Mouse (Mus musculus) frontal cortex, postnatal 36 days (tissue): Measurements from ENCODE around the gene Foxj1.

Experiments
- DNase-seq, 2 experiments: peaks; one replicate each; pipeline ENCODE4 v3.0.0; 2022; ENCODE audit warnings: low spot score in 2 of 2

The Foxj1 gene

DNA sequence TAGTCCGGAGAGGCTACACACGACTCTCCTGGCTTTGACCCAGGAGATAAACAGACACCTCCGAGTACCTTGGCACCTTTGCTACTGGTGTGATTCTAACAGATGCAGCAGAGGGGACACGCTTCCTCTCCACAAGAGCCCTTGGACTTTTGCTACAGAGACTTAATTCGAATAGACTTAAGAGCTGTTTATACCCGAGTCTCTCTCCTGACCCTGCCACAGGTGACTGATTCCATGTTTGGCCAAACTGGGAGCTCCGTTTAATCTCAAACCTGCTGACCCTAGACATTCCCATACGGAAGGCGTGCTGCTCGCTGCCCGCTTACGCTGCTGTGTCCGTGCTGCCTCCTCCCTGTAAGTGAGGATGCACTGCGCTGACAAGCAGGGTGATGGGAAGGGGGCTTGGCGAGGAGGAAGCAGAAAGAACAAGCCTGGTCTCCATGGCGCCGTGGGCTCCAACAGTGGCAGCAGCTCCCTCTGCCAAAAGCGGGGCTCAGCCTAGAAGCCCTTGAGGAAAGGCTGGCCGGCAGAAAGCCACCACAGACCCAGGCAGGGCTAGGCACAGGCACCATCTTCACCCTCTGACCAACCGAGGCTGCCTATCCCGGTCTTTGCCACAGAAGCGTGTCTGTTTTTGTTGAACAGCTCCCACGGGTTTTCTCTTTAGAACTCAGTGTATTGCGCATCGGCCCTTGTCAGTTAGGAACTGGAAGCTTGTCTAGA is 7.0 kb upstream of the Foxj1 start:
- DNase-seq, result no peak

DNA sequence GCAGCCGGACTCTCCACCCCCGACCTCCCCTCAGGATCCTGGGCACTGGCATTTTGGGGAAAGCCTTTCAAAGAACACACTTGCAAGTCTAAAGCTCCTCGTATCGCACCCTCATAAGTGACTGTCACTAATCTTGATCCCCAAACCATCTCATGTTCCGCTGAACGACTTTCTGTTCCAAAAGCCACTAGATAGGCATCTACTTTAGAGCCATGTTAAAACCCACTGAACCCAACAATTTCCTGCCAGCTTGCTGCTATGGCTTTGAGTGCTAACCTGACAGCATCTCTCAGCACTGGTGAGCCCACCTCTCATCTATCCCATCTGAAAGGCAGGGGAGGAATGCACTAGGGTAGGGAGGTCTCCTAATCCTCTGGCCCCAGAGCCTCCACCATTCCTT is 2.3 kb upstream of the Foxj1 start:
- no peak for DNase-seq

DNA sequence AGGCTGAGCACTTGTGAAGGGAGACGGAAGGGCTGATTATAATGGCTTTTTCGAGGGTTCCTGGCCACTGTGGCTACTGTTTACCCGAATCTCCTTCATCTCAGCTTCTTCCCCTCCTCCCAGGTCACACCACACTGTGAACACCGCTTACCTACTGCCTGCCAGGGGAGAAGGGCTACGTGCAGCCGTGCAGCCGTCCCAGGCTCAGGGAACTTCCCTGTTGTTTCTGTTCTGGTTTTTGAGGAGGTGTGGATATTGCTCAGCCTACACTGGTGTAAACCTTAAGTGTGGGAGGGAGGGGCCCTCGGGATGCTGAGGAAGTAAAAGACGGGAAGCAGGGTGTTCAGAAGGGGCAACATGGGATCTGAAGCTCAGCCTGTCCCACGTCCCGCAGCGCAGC is 1.8 kb upstream of the Foxj1 start:
- no peak for DNase-seq

DNA sequence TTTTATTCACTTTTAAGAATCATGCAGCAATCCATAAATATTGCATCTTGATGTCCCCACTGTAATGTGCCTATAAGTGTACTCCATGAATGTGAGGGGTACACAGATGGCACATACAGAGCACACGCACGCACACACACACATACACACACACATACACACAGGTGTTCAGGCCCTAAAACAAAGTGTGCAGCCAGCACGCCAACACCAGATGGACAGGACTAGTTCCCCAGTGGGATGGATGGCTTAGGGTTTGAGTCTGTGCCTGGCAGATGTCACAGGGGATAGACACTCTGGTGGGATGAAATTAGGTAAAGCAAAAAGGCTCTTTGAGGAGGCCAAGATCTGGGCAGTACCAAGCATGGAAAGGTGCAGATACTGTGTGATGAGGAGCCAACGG is 1.2 kb upstream of the Foxj1 start:
- DNase-seq, result no peak

DNA sequence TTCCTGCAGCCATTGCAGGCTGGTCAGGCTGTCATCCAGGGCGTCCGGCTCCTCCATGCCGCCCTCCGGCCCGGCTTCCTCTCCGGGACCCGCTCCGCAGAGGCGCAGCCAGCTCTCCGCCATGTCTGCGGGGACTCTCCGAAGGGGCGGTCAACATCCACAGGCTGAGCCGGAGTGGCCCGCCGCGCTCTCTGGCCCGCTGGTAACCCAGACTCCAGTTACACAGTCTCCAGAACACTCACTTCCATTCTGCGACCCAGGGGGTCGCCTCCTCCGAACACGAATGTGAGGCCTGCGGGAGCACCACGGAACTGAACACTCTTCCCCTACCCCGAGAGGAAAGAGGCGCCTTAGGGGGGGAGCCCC is 799 bp downstream of the Foxj1 start:
- DNase-seq, result no peak

DNA sequence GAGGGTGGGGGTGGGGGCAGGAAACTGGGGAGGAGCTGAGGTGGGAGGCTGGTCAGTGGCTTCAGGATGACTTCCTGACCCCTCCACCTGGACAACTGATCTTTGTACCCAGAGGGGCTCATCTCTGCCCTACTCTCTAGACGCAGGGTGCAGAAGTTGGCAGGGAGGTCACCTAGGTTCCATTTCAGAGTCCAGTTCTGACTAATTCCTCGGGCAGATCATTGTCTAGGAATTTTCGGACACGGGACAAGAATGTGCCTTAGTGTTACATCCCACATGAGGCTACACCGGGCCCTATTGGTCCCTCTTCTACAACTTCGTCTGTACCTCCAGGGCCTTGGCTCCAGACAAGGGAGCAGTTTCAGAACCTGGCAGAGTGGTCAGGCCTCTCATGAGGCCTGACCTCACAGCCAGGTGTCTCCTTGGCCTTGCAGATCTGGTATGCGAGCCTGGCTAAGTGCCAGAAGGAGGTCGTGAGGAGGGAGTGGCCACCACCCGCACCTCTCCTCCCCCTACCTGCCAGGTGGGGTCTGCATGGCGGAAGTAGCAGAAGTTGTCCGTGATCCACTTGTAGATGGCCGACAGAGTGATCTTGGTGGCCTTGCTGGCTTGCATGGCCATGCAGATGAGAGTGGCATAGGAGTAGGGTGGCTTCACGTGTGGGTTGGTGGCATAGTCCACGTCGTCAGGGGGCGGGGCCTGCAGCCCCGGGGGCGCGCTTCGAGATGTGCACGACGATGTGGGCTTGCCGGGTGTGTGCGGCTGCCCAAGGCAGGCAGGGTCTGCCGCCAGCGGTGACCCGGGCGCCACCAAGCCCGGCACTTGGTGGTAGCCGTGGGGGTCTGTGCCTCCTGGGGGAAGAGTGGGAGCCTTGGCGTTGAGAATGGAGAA is 1.4 kb downstream of the Foxj1 start:
- no peak for DNase-seq

DNA sequence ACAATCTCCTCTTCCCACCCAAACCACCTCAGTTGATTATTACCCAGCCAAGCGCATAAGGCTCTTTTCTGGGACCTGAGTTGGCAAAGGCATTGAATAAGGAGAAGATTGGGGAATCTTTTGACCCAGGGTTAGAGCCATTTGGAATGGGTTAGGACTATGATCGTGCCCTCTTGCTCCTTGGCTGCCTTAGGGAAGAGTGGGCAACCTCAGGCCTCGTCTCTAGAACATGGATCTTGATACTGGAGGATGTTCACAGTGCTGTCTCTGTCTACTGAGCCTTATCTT is 2.3 kb downstream of the Foxj1 start:
- DNase-seq, result no peak

DNA sequence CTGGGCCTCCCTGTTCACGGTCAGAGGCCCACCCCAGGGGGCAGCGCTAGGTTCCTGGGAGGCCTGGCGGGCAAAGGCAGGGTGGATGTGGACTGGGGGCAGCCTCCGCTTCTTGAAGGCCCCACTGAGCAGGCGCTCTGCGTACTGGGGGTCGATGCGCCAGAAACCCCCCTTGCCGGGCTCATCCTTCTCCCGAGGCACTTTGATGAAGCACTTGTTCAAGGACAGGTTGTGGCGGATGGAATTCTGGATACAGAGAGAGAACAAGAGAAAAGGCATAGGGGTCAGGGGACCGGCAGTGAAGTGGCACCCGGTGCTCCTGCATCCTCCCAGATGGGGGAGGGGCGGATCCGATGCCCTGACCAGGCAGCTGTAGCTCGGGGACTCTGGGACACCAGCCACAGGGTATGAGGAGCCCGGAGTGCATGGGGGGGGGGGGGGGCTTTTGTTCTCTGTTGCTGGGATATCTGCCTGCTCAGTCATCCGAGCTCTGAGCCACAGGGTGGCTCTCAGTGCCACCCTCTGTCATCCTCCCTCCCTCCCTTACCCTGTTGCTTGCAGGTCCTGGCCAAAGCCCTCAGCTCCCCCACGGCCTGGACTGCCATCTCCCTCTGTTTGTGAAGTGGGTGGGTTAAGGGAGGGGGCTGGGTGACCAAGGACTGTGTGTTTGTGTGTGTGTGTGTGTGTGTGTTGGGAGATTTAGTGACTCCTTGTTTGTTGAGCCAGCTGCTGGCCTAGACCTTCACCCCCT is 2.8 kb downstream of the Foxj1 start:
- DNase-seq, result no peak

DNA sequence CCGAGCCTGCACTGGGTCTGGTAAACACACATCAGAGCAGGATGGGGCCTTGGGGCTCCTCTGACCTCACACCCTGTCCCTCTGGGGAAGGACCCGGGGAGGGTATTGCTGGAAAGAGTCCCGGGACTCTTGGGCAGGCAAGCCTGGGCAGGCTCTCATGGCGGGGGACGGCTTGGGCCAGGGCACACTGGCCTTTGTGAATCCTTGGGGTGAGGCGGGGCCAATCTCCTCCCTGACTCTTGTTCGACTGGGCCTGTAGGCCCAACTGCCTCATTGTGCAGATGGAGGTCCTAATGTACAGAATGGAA is 5.0 kb downstream of the Foxj1 start:
- DNase-seq, result no peak

DNA sequence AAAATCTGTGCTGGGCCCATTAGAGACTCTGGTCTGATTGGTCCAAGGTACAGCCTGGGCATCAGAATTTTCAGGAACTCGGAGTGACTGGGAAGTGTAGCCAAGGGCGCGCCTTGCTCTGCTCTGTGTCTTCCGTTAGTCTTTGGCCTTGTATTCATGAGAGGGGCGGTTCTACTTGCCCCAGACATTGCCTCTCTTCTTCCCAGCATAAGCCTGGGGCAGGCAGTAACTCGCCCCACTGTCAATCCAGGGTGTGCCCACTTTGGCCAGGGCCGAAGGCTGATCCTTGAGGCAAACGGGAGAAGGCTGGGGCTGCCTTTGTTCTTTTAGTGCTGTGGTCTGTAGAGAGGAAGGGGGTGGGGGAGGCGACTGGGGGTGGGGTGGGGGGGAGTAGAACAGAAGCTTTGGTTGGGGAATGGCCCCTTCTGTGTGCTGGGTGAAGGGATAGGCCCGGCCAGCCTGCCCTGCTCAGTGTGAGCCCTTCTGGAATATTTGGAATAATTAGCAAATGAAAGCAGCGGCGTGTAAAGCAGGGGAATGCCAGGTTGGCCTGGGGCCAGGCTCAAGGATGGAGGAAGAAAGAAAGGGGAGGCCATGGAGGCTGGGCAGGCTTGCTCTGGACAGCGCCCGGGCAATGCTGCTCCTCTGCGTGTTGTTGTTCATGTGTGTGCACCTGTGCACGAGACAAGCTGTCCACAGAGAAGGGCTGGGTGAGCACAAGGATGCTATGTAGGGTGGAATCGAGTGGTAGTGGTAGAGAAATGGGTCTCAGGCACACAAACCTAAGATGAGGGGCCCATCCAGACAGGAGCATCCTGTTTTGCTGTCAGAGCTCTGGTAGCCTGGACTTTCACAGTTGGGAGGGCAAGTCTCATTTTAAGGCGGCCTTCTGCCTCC is 5.6 kb downstream of the Foxj1 start:
- DNase-seq, result no peak

DNA sequence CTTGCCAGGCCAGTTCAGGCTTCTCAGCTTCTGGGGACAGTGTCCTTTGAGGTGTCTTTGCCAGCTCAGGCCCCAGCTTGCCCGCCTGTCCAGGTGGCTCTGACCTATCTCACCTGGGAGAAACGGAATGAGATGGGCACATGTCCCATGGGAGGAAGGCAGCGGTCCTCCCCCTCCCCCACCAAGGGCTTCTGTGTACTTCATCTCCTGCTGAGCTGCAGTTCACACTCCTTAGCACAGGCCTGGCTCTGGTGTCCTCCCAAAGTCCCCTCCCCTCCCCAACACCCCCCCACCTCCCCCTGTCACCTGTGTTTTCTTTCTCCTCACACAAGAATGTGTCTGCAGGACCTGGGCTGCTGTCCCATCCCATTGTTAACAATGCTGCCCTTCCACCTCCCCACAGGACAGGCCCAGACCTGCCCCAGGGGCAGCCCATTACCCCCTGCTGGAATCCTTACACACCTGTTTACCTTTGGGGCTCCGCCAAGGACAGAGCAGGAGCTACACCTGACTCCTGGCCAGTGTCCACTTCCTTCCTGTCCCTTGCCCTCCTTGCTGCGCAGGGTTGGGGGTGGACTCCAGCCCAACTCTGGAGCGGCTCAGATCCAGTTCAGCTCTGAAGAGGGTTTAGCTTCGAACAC is 8.1 kb downstream of the Foxj1 start:
- no peak for DNase-seq

DNA sequence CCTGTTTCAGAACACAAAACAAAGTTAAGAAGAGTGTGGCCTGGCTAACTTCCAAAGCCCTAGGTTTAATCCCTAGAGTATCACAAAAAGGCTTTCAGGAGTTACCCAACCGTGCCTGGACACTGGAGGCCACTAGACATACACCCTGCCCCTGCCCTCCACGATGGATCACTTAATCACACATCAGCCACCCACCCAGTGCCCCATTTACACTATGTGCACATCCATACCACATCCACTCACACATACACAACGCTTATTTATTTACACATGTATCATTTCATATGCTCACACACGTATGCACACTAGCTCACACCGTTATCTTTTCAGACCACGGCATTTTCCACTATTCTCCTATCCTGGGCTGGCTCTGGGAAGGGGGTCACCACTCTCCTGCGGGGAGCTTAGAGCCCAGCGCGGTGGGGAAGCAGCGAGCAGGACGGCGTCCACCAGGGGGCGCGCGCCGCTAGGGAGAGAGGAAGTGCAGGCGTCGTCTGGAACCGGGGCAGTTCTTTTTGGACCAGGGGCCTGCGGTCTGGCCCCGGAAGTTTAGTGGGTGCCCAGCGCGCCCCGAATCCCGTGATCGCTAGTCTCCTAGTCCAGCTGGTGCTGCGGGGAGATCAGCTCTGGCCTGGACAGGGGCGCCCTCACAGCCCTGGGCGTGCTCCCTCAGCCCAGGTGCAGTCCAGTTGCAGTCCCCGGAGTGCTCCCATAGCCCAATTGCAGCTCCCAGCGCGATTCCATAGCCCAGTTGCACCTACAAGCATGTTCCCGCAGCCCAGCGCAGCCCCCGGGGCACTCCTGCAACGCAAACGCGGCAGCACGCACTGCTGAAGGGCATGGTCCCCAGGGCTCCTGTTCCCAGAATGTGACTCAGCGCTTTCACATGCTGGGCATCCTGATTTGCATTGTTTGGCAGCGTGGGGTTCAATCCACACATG is 16.2 kb downstream of the Foxj1 start:
- peak; percentile 81 to 86 for DNase-seq

DNA sequence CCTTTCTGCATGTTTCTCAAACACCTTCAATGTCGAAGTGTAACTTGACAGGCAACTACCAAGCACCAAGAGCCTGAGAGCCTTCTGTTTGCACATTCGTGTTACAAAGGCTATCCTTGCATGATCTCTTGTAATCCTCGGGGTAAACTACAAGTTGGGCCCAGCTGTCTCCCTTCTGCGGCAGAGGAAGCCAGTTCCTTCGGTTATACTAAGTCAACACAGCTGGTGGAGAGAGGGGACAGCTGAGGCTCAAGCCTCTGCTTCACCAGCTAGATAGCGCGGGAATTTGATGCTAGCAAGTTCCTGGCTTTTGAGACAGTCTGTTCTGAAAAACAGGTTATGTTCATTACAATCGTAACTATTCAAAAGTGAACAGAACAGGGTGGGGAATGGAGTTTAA is 22.8 kb downstream of the Foxj1 start:
- DNase-seq, result no peak

DNA sequence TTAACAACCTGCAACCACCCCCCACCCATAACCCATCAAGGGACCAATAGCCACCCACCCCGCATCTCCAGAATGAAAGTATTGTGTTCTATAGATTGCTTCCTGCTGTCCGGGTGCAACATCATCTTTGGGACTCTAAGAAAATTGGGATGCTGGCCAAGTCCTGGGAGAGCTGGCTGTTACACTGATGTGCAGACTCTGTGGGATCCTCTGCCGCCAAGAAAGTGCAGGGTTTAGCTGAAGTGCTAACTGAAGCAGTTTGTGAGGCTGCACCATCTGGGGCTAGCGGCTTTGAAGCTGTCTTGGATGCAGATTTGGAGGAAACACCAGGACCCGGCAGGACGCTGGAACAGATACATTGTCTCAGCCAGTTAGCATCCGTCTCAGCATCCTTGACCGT is 24.0 kb downstream of the Foxj1 start:
- DNase-seq, result peak in 1 of 2 experiments; percentile 40

DNA sequence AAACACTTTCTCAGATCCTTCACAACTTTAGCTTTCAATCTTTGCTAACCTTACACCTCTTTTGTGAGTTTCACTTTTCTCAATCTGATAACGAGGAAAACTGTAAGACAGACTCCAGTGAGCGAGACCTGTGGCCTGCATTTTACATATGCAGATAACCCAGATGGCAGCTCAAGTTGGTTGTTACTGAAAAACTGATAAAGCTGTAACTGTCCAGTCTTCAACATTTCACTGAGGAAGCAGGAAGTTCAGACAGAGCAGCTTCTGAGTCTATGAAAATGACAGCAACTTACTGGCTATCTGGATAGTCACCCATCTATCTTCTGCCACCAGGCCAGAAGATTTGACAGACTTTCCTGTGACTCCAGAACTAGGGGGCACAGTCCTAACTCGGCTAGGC is 25.6 kb downstream of the Foxj1 start:
- no peak for DNase-seq

DNA sequence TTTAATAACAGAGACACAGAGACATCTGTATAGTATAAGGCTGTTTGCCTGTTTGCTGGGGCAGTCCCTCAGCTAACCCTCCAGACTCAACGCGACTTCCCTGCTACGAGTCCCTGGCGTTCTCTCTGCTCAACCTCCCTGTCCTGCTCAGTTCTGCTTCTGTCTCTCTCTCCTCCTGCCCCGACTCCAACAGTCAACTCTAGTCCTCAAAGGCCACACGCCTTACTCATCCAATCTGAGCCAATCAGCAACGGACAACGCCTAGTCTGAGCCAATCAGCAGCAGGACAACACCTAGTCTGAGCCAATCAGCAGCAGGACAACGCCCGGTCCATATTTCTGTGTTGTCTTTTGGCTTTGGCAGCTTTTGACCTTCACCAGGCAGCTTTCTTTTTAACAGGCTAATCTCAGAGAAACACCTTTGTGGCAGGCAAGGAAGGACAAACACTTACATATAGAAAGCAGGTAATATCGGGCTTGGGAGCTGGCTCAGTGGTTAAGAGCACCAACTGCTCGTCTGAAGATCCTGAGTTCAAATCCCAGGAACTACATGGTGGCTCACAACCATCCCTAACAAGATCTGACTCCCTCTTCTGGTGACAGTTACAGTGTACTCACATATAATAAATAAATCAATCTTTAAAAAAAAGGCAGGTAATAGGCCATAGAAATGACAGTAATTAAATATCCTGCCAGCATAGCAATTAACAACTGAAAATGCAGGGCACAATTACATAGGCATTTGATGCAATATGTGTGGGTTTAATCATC is 27.3 kb downstream of the Foxj1 start:
- no peak for DNase-seq

DNA sequence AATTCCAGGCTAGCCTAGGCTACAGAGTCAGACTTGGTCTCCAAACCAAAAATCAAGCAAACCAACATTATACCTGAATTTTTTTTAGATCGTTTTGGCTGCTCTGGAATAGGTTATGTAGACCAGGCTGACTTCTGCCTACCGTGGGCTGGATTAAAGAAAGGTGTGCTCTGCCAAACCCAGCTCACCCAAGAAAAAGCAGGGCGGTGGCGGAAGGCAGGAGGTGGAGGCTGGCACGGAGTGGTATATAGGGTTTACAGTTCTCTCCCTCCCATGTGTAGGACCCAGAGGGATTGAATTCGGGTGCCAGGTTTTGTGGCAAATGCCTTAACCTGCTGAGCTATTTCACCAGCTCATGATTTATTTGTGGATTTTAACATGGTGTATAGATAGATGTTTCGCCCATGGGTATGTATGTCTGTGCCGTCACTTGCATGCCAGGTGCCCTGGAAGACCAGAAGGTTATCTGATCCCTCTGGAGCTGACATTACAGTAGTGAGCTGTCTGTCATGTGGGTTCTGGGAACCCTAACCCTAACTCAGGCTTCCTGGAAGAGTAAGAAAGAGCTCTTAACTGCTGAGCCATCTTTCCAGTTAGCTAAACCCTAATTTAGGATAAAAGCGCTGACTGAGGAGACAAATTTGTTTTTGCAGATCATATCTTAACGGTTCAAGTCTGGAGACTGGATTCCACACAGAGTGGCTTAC is 28.0 kb downstream of the Foxj1 start, which contains the start of gene Exoc7:
Gene Exoc7, minus strand, starts transcription at position 215 of the 707 bp plus-strand sequence.
- DNase-seq, result no peak

DNA sequence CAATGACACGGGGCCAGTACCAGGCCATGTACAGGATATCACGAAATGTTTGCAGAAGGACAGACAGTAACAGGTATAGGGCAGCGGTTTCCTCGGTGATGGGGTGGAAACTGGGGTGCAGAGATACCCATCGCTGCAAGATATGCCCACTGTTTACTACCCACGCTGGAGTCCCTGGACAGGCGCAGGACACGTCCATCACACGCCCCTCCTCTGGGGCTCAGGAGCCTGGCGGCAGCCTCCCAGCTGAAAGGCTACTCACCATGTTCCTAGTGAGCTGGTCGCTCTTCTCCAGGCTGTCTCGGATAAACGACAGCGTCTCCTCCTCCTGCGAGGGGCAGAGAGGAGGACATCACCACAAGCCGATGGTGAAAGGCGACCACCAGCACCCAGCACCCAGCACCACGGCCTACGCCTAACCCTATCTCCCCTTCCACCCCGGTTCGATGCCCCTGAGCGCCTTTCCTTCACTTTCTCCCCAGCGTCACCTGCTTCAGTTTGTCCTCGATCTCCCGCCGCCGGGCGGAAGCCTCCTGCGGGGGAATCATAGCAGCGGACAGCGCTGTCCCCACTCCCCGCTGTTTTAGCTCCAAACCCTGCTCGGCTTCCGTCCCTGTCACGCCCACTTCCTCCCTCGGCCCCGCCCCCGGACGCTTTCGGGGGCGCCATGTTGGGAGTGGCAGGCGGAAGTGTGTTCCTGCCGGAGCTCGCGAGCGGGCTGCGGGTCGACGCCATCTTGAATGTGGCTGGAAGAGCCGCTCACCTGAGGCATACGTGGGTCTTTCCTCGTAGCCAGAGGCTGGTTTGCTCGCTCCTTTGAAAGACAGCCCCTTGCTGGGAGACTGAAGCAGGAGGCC is 28.8 kb downstream of the Foxj1 start:
- peak; percentile 87 to 90 for DNase-seq
